Mouse (Mus musculus) heart, adult 18-20 months (tissue): Measurements from ENCODE around the gene Tmx2. TPM values are rescaled to one million over a fixed set of nuclear protein-coding genes. Genes with fewer than 3 reads are reported as not detected.
"Not testable (repeated sequence)": the region's sequence is repeated elsewhere in the genome, so short reads cannot be mapped to it uniquely, and the experiment has no call there.

ENCODE experiments used
- DNase-seq, 2 experiments: peaks; one replicate each; pipeline ENCODE4 v3.0.0; 2021 to 2022; ENCODE audit warnings: mixed read lengths in 1 of 2
- long read RNA-seq, 2 experiments: library from polyadenylated mRNA; stranded (forward); transcript quantifications; one replicate each; pipeline ENCODE4 v2.0.0; 2021
- total RNA-seq, 2 experiments: library from RNA; stranded (reverse); gene quantifications; 2 replicates each; pipeline ENCODE4 v1.2.3; 2021

Gene Tmx2
- total RNA-seq: 100 to 1,000 TPM; 114 to 150 TPM
- long read RNA-seq, experiment 1, transcript Tmx2-201 (8 exons, 1,977 nt): major isoform, 202 of 214 reads
- long read RNA-seq, experiment 1, partial matches to known transcripts: 1 of 214 reads
- long read RNA-seq, experiment 1, other reads (novel, unspliced or antisense): 8 of 214 reads
- long read RNA-seq, experiment 2, transcript Tmx2-201 (8 exons, 1,977 nt): major isoform, 81 of 86 reads
- long read RNA-seq, experiment 2, partial matches to known transcripts: 1 of 86 reads
- long read RNA-seq, experiment 2, other reads (novel, unspliced or antisense): 4 of 86 reads

DNA sequence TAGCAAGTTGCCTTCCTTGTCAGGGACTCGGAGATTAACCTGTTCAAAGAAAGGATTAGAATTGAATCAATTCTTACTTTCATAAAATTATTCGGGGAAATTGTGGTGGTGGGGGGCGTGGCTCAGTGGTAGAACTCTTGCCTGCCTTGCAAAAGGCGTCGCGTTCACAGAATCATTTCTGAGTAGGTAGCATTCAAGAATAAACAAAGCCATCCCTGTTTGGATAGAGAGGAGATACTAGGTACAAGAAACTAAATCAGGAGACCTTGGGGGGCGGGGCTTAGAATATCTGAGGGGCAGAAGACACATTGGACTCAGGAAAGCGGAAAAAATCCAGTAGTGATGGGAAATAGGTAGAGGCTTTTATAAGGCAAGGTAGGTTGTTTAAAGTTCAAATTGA is at the start of gene Tmx2:
Tmx2 (minus strand) TSS at position 125 of the 400 bp plus-strand sequence.
- DNase-seq: no peak

DNA sequence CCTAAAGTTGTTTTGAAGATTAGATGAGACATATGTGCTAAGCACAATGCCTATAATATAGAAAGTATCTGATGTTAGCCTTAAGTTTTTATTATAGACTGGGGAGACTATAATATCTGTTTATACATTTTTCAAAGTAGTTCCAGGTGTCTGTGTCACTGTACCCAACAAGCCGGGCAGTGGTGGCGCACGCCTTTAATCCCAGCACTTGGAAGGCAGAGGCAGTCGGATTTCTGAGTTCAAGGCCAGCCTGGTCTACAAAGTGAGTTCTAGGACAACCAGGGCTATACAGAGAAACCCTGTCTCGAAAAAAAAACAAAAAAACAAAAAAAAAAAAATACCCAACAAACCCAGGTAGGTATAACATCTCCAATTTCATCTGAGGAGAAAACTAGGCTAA is 49.3 kb upstream of the Tmx2 start:
- not testable (repeated sequence) for DNase-seq

DNA sequence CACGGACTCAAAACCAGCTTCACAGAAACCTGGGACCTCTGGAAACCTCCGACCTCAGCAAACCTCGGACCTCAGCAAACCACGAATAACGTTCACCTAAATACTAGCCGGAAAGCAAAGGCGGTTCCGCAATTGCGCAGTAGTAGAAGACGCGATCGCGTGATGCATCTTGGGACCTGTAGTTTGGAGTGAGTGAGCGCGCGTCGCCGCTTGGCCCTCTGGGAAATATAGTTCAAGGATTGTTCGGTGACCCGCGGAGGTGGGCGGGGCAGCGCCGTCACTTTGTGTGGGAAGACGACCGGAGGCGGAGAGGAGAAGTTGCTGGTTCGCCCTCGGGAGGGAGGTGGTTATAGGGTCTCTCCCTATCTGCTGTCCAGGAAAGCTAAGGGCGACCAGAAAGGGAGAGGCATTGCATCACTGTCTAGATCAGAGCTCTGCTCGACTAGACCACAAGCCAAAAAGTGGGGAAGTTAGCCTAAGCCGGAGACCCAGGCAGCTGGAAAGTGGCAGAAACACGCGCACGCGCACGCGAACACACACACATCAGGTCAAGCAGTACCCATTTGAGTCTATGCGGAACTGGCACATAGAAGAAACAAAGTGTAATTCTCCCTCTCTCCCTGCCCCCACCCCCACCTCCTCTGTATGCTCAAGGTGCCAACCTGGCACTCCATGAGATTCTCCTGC is 48.4 kb upstream of the Tmx2 start, which contains the start of gene Clp1:
Clp1 (minus strand) TSS at position 179 of the 687 bp plus-strand sequence.
- DNase-seq: peak; percentile 98 to 99

GRCm38 (mm10) chr2:84726716-84727115 is 47.8 kb upstream of the Tmx2 start:
- no peak for DNase-seq

DNA sequence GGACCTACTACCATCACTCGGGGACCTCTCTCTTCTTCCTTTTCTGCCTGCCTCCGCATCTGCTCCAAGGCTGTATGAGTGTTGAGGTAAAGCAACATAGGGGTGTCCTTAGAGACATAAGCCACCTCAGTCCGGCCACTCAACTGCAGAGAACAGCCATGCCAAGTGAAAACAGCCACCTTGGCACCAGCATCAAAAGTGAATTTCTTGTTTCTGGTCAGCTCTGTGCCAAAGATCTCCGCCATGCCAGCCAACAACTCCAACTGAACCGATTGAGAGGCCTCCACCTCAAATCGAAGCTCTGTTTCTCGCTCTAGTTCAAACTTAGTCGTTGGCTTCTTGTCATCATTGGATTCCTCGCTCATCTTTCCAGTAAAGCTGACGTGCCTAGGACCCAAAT is 46.8 kb upstream of the Tmx2 start:
- DNase-seq: no peak

DNA sequence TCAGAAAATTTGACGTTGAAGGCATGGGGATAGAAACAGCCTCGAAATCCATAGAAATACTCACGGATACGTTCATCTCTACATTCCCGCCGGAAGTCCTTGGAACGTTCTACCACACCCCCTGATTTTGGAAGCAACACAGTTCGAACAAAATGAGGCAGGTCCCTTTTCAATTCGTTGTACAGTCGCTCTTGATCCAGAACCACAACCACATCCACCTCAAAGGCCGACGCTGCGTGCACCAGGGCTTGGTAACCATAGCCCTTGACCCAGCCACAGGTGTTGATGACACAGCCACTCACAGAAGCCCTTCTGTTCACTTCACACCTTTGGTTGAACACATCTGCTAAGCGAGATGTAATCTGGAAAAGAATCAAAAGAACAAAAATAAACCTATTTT is 44.9 kb upstream of the Tmx2 start:
- no peak for DNase-seq

GRCm38 (mm10) chr2:84721182-84721581 is 42.2 kb upstream of the Tmx2 start:
- no peak for DNase-seq

DNA sequence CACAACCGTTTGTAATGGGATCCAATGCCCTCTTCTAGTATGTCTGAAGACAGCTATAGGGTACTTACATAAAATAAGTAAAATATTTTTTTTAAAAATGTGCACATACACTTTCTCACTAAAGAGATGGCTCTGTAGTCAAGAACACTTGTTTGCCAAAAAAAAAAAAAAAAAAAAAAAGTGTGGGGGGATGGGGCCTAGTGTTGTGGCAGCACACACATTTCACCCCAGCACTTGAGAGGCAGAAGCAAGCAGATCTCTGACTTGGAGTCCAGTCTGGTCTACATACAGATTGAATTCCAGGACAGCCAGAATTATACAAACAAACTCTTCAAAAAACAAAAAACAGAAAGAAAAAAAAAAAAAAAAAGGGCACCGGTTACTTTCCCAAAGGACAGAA is 41.8 kb upstream of the Tmx2 start:
- DNase-seq: no peak

- DNase-seq: no peak
Observed at GRCm38 (mm10) chr2:84717357-84717756, 38.4 kb upstream of the Tmx2 start.

GRCm38 (mm10) chr2:84716423-84717355 is 37.7 kb upstream of the Tmx2 start:
- DNase-seq: peak in 1 of 2 experiments; percentile 35

DNA sequence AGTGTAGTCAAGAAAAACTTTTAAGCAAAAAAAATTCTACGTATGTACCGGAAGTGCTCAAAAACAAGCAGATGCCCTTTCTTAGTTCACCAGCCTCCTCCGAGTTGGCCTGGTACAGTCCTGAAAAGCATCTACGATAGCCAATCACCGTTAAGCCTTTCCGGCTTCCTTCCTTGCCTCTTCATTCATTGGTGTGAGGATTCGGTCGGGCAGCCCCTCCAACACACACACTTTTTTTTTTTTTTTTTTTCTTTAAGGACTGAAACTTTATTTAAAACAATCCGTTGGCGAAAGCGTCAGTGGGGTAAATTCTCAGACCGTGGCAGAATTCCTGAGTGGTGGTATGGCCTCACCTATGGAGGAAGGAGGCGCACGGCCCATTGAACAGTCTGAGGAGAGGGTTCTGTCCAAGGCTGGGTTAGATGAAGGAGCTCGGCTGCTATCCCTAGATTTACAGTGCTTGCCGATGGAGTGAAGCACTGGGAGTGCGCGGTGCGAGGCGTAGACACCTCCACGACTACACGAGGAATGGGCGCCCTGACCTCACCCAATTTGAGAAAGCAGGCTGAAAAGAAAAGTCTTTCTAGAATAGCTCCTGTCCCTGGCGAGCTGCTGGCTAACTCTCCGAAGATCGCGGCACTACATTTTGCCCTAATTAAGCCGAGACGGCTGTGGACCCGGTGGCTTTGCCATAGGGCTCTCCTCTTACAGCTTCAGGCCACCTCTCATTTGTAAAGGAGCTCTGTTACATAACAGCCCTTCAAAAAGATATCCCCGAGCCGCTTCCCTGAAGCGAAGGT is 36.8 kb upstream of the Tmx2 start:
- DNase-seq: peak; percentile 84 to 96

GRCm38 (mm10) chr2:84714811-84715561 is 36.0 kb upstream of the Tmx2 start, which contains the start of gene Zdhhc5:
TSS of gene Zdhhc5 (minus strand) at chr2:84715180.
- peak; percentile 99 for DNase-seq

GRCm38 (mm10) chr2:84714422-84714810 is 35.5 kb upstream of the Tmx2 start:
- DNase-seq: no peak

DNA sequence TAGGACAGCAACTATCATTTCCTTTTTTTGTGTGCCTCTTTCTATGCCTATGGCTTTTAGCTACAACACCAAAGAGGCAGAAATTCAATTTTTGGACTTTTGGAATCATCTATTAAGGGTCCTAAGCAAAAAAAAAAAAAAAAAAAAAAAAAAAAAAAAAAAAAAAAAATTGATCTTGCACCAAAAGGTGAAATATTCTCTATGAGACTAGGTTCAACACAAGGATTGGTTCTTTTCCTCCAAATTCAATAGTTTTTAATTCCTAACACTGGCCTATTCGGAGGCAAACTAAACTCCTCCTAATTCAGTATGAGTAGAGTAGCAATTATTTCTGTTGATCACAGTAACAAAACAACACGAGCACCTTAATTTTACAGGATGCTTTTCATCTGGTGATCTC is 33.0 kb upstream of the Tmx2 start:
- no peak for DNase-seq

GRCm38 (mm10) chr2:84707523-84707922 is 28.6 kb upstream of the Tmx2 start:
- no peak for DNase-seq

- no peak for DNase-seq
Observed at GRCm38 (mm10) chr2:84705295-84705694, 26.4 kb upstream of the Tmx2 start.

DNA sequence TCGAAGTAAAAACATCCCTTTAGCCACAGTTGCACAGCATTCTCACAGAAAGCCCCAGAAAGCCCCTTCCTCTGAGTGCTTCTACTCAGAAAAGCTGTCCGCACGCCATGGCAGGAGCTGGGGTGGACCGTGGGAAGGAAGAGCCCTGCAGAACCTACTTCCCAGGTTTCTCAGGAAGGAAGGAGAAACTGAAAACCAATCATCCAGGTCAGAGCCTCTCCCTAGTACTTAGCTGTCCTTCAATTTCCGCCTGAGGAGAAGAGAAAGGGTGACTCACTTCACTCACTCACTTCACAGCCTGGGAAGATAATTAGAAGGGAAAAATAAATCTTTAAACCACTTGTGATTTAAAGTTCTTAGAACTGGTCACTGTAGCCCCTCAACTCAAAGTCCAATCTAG is 25.4 kb upstream of the Tmx2 start:
- DNase-seq: no peak

GRCm38 (mm10) chr2:84703497-84703896 is 24.6 kb upstream of the Tmx2 start:
- no peak for DNase-seq

GRCm38 (mm10) chr2:84695007-84695695 is 16.2 kb upstream of the Tmx2 start:
- DNase-seq: no peak

GRCm38 (mm10) chr2:84690050-84690449 is 11.1 kb upstream of the Tmx2 start:
- no peak for DNase-seq
